Mouse (Mus musculus) bone marrow, adult 2 months (tissue): ENCODE measurements around the gene Pigf.

Experiments
- CTCF ChIP-seq: fragments of 200-500 bp; IDR thresholded peaks from 2 replicates; pipeline ENCODE4 v1.5.1; 2011; ENCODE audit warnings: low read length, control low read depth; ENCODE audit not compliant: control insufficient read depth, insufficient read depth
- POLR2A ChIP-seq: fragments of 200-500 bp; IDR thresholded peaks from 2 replicates; pipeline ENCODE4 v1.6.1; 2011; ENCODE audit warnings: low read depth, mild to moderate bottlenecking, control low read depth, low read length, borderline replicate concordance; ENCODE audit not compliant: control insufficient read depth

DNA sequence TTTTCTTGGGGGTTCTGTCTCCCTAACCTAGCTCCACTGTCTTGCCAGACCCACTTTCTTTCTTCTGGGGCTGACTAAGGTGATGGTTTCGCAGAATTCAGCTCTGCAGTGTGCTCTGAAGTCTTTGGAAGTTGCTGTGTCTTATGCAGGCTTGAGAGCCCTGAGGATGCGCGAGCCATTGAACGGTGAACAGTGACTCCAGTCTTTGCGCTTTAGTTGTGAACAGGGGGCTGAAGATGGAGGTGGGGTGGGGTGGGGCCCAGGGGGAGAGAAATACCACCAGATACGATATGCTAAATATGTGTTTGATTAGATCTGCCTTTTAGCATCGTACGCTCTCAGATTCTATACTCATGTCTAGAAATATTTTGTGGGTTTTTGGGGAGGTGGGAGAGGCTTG lies 60.1 kb downstream of the Pigf start:
- TF ChIP-seq CTCF (no peak), POLR2A (no peak)
